Mouse (Mus musculus): Measurements from ENCODE around the gene Slf2. TPM values are rescaled to one million over a fixed set of nuclear protein-coding genes. Genes with fewer than 3 reads are reported as not detected.
A peak's percentile ranks its signal among the peaks of the same experiment; 100 is the strongest.

Gene Slf2
- polyA plus RNA-seq, 1 experiment from 2014 or later: 11.9 TPM

DNA sequence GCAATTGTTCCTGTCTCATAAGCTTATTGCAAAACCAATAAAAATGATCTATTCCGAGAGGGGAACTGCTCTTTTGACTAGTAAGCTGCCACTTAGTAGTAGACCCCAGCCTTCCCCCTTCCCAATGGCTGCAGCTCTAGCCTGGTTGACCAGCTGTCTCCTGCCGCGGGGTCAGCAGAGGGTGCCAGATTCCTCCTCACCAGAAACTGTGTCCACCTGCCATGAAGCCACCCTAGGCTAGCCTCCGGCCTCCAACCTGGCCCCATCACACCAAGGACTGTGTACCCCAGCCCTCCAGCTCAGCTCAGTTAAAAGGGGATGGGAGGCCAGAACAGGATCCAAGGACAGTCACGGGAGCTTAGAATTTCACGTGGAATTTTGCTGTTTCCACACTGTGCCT lies 34.5 kb upstream of the Slf2 start:
- H3K4me3 ChIP-seq (ENCODE audit: low read depth, low read length): no peak overlapping the region
- WGBS (ENCODE audit: insufficient replicate concordance): 49% methylated on average over 6 of the region's 6 CpGs
- H3K9me3 ChIP-seq (replicated peaks; ENCODE audit: control insufficient read depth, low read length): no peaks in the 10 kb centered on the region
- no peak for ATAC-seq (ENCODE audit: low read depth)
- no peaks in the 10 kb centered on the region for H3K4me1 ChIP-seq (ENCODE audit: control insufficient read depth, low read depth, low read length)
- H3K27ac ChIP-seq (ENCODE audit: low read length): no peak overlapping the region
- H3K27me3 ChIP-seq (ENCODE audit: control insufficient read depth, insufficient read depth, low read depth, low read length): peaks cover 6% of the 10 kb centered on the region
- no peaks in the 10 kb centered on the region for H3K36me3 ChIP-seq (ENCODE audit: control insufficient read depth, insufficient read depth)
- no peak overlapping the region for H3K4me2 ChIP-seq (ENCODE audit: low read depth, low read length)
- H3K9ac ChIP-seq (ENCODE audit: low read depth, low read length): no peak overlapping the region

DNA sequence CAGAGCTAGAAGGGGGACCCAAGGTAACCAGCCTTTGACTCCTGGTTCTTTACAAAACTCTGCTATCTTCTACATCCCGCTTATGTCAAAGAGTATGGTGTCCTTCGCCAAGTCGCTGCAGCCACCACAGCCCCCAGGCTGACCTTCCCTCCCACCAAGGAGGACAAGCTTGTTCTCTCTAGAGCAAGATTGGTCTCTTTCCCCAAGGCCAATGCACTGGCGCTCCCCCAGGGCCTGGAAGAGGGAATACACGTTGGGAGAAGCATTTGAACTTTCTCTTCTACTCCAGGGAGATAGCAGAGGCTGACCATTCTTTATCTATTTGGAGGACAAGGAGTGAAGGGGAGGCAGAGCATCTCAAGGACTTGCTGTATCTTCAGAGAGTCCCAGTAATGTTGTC lies 33.4 kb upstream of the Slf2 start:
- 43% methylated on average over 5 of the region's 5 CpGs for WGBS (ENCODE audit: insufficient replicate concordance)
- H3K27ac ChIP-seq (ENCODE audit: low read length): no peak overlapping the region
- H3K4me1 ChIP-seq (ENCODE audit: control insufficient read depth, low read depth, low read length): no peaks in the 10 kb centered on the region
- H3K36me3 ChIP-seq (ENCODE audit: control insufficient read depth, insufficient read depth): no peaks in the 10 kb centered on the region
- H3K4me2 ChIP-seq (ENCODE audit: low read depth, low read length): no peak overlapping the region
- H3K9ac ChIP-seq (ENCODE audit: low read depth, low read length): no peak overlapping the region
- no peak overlapping the region for H3K4me3 ChIP-seq (ENCODE audit: low read depth, low read length)
- no peaks in the 10 kb centered on the region for H3K9me3 ChIP-seq (replicated peaks; ENCODE audit: control insufficient read depth, low read length)
- ATAC-seq (ENCODE audit: low read depth): no peak
- H3K27me3 ChIP-seq (ENCODE audit: control insufficient read depth, insufficient read depth, low read depth, low read length): peaks cover 6% of the 10 kb centered on the region

DNA sequence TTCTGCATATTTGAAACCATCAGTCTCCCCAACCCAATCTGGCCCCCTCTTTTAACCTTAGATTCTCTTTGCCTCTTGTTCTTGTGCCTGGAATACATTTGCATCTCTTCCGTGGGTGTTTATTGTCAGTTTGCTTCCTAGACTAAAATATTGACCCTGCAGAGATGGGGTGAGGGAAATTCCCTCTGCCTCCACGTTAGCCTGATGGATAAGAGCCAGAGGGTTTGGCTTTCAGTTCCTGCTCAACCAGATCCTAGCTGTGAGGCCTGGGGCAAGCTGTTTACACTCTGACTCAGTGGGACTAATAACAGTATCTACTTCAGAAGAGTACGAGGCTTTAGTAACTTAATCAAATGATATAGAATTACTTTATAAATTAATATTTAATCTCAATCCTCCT lies 32.3 kb upstream of the Slf2 start:
- Histone ChIP-seq H3K4me1 (ENCODE audit: control insufficient read depth, low read depth, low read length) (no peaks in the 10 kb centered on the region), H3K4me3 (ENCODE audit: low read depth, low read length) (no peak overlapping the region), H3K36me3 (ENCODE audit: control insufficient read depth, insufficient read depth) (no peaks in the 10 kb centered on the region), H3K9me3 (replicated peaks; ENCODE audit: control insufficient read depth, low read length) (no peaks in the 10 kb centered on the region), H3K27me3 (ENCODE audit: control insufficient read depth, insufficient read depth, low read depth, low read length) (peaks cover 2% of the 10 kb centered on the region), H3K4me2 (ENCODE audit: low read depth, low read length) (no peak overlapping the region), H3K27ac (ENCODE audit: low read length) (no peak overlapping the region), H3K9ac (ENCODE audit: low read depth, low read length) (no peak overlapping the region)
- no peak for ATAC-seq (ENCODE audit: low read depth)
- 27% methylated on average over 3 of the region's 3 CpGs for WGBS (ENCODE audit: insufficient replicate concordance)

DNA sequence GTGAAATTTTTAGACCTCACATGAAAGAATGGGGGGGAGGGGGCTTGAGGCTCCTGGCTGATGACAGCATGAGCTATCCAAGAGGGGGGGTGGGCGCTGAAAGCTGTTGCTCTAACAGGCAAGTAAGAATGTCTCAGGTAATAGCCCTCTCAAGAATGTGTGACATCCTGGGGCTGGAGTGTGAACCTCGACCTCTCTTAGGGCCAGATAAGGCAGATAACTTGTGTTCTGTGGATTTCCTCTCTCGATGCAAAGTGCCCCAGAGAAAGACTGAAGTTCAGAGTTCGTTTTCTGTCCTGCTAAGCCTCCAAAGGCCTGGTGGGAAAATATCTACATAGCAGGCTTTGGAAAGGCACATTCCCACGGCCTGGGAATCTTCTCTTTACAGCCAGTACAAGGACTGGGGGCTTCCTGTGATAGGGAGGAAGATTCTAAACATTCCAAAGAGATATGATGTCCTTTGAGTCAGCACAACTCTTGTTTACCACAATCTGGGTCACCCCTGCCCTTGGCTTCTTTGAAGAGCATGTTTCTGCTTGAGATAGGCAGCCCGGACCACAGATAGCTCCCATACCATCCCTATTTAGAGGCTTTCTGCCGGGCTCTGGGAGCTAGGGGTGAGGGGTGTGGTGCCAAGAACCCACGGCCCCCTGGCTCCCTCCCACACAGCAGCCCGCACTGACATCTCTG lies 31.7 kb upstream of the Slf2 start:
- no peaks in the 10 kb centered on the region for H3K4me1 ChIP-seq (ENCODE audit: control insufficient read depth, low read depth, low read length)
- H3K27me3 ChIP-seq (ENCODE audit: control insufficient read depth, insufficient read depth, low read depth, low read length): peaks cover 2% of the 10 kb centered on the region
- H3K27ac ChIP-seq (ENCODE audit: low read length): no peak overlapping the region
- H3K9me3 ChIP-seq (replicated peaks; ENCODE audit: control insufficient read depth, low read length): no peaks in the 10 kb centered on the region
- WGBS (ENCODE audit: insufficient replicate concordance): 11% methylated on average over 9 of the region's 9 CpGs
- ATAC-seq (ENCODE audit: low read depth): peak; percentile 60
- H3K9ac ChIP-seq (ENCODE audit: low read depth, low read length): no peak overlapping the region
- H3K4me3 ChIP-seq (ENCODE audit: low read depth, low read length): no peak overlapping the region
- no peak overlapping the region for H3K4me2 ChIP-seq (ENCODE audit: low read depth, low read length)
- no peaks in the 10 kb centered on the region for H3K36me3 ChIP-seq (ENCODE audit: control insufficient read depth, insufficient read depth)

GRCm38 (mm10) chr19:44899947-44900773 lies 30.8 kb upstream of the Slf2 start:
- Histone ChIP-seq H3K4me1 (ENCODE audit: control insufficient read depth, low read depth, low read length) (no peaks in the 10 kb centered on the region), H3K27me3 (ENCODE audit: control insufficient read depth, insufficient read depth, low read depth, low read length) (peaks cover 2% of the 10 kb centered on the region), H3K9ac (ENCODE audit: low read depth, low read length) (no peak overlapping the region), H3K27ac (ENCODE audit: low read length) (peak overlapping the region; percentile 7; the same call in 1 of the 2 replicates), H3K36me3 (ENCODE audit: control insufficient read depth, insufficient read depth) (no peaks in the 10 kb centered on the region), H3K4me3 (ENCODE audit: low read depth, low read length) (no peak overlapping the region), H3K9me3 (replicated peaks; ENCODE audit: control insufficient read depth, low read length) (no peaks in the 10 kb centered on the region), H3K4me2 (ENCODE audit: low read depth, low read length) (no peak overlapping the region)
- peak; percentile 27; the same call in 1 of the 2 replicates for ATAC-seq (ENCODE audit: low read depth)
- WGBS (ENCODE audit: insufficient replicate concordance): 37% methylated on average over 22 of the region's 22 CpGs

GRCm38 (mm10) chr19:44901047-44901446 lies 29.9 kb upstream of the Slf2 start:
- Histone ChIP-seq H3K4me2 (ENCODE audit: low read depth, low read length) (no peak overlapping the region), H3K36me3 (ENCODE audit: control insufficient read depth, insufficient read depth) (no peaks in the 10 kb centered on the region), H3K9me3 (replicated peaks; ENCODE audit: control insufficient read depth, low read length) (no peaks in the 10 kb centered on the region), H3K27me3 (ENCODE audit: control insufficient read depth, insufficient read depth, low read depth, low read length) (no peaks in the 10 kb centered on the region; the same call in 1 of the 2 replicates), H3K9ac (ENCODE audit: low read depth, low read length) (no peak overlapping the region), H3K27ac (ENCODE audit: low read length) (no peak overlapping the region), H3K4me3 (ENCODE audit: low read depth, low read length) (no peak overlapping the region), H3K4me1 (ENCODE audit: control insufficient read depth, low read depth, low read length) (no peaks in the 10 kb centered on the region)
- 43% methylated on average over 3 of the region's 3 CpGs for WGBS (ENCODE audit: insufficient replicate concordance)
- ATAC-seq (ENCODE audit: low read depth): no peak

GRCm38 (mm10) chr19:44902324-44902723 lies 28.6 kb upstream of the Slf2 start:
- Histone ChIP-seq H3K4me2 (ENCODE audit: low read depth, low read length) (no peak overlapping the region), H3K4me3 (ENCODE audit: low read depth, low read length) (no peak overlapping the region), H3K4me1 (ENCODE audit: control insufficient read depth, low read depth, low read length) (no peaks in the 10 kb centered on the region), H3K36me3 (ENCODE audit: control insufficient read depth, insufficient read depth) (no peaks in the 10 kb centered on the region), H3K9me3 (replicated peaks; ENCODE audit: control insufficient read depth, low read length) (no peaks in the 10 kb centered on the region), H3K27me3 (ENCODE audit: control insufficient read depth, insufficient read depth, low read depth, low read length) (no peaks in the 10 kb centered on the region), H3K27ac (ENCODE audit: low read length) (no peak overlapping the region), H3K9ac (ENCODE audit: low read depth, low read length) (no peak overlapping the region)
- 56% methylated on average over 4 of the region's 4 CpGs for WGBS (ENCODE audit: insufficient replicate concordance)
- peak; percentile 24; the same call in 1 of the 2 replicates for ATAC-seq (ENCODE audit: low read depth)

DNA sequence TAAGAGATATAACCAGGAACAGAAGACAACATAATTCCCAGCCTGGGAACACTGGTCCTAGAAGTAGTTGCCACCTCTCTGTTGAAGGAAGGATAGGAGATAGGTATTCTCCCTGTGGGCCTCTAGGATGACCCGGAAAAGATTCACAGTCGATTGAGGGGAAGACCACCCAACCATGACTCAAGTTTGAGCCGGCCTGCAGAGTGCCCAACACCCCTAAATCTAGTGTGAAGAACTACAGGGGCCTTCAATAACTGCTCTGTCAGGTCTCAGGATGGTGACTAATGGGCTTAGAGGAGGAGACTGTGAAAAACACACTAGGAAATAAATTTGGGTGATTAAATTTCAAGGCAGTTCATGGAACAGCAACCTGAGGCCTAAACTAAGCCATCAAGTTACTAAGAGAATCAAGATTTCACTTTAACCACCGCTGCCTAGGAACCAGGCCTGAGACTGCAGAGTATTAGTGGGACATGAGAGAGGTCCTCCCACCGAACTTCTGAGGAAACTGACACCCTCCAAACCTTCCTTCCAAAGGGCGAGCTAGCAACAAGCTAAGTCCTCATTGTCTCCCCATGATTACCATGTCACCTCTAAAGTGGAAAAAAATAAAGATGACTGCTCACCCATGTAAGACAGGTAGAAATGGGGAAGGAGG lies 27.5 kb upstream of the Slf2 start:
- ATAC-seq (ENCODE audit: low read depth): no peak
- WGBS (ENCODE audit: insufficient replicate concordance): 37% methylated on average over 6 of the region's 6 CpGs
- no peaks in the 10 kb centered on the region for H3K4me1 ChIP-seq (ENCODE audit: control insufficient read depth, low read depth, low read length)
- H3K4me3 ChIP-seq (ENCODE audit: low read depth, low read length): no peak overlapping the region
- no peak overlapping the region for H3K9ac ChIP-seq (ENCODE audit: low read depth, low read length)
- no peak overlapping the region for H3K4me2 ChIP-seq (ENCODE audit: low read depth, low read length)
- no peaks in the 10 kb centered on the region for H3K36me3 ChIP-seq (ENCODE audit: control insufficient read depth, insufficient read depth)
- H3K27ac ChIP-seq (ENCODE audit: low read length): no peak overlapping the region
- no peaks in the 10 kb centered on the region for H3K27me3 ChIP-seq (ENCODE audit: control insufficient read depth, insufficient read depth, low read depth, low read length)
- no peaks in the 10 kb centered on the region for H3K9me3 ChIP-seq (replicated peaks; ENCODE audit: control insufficient read depth, low read length)
